Comparison of ENCODE assay signal across 8 mouse cellular contexts in the genomic region with DNA sequence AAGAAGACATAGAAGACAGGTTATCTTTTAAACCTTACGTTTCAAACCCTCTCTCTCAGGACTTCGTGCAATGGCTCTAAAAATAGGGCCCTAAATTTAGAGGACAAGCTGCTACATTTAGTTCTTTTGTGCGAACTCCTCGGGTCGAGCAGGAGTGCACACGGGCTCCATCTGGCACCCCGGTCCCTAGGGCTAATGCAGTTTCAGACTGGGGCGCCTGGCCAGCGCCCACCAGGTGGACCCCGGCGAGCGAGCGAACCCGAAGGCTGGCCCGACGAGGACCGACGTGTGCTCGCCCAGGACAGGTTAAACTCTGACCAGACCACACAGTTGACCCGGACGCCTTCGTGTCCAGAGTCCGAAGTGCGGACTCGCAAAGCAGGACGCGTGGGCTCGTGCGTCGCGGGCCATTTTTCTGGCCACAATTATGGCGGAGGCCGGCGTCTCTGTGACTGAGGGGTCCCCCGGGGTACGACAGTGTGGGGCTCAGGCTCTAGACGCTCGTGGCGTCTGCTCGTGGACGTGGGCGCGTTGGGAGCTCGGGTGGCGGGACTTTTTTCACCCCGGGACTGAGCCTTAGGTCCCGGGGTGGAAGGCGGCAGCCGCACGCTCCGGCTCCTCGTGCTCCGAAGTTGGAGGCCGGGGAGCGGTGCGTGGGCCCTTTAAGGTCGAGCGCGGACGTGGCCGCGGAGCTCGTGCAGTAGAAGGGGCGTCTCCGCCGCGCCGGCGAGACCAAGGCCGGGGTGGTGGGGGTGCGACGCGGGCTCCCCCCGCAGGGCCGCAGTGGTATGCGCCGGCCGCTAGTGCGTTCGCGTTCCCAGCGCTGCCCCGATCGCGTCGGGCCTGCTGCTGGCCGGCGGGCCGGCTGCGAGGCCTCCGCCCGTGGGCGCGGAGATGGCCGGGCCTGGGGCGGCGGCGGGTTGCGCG. TPM values are rescaled to one million over a fixed set of nuclear protein-coding genes. Genes with fewer than 3 reads are reported as not detected.
DNase-seq lines count a peak whose midpoint lies in the region; ATAC-seq and TF ChIP-seq lines count a peak whose summit lies in the region.

No protein-coding gene starts in this region.

- DNase-seq in 3134 (ENCODE audit: extremely low read depth, insufficient read length, low spot score): peak; percentile 93
- DNase-seq in adrenal gland, postnatal 36 days: peak; percentile 95 to 96
- peak; percentile 92 for DNase-seq in heart, adult 8-10 months (ENCODE audit: low spot score)
- DNase-seq in kidney, adult 9 months: peak; percentile 95
- peak; percentile 79 for DNase-seq in limb, embryonic 14.5 days (ENCODE audit: low spot score)
- DNase-seq in midbrain, postnatal 0 days (ENCODE audit: low spot score): peak; percentile 93
- peak; percentile 92 to 93 for DNase-seq in spleen, postnatal 14 days (ENCODE audit: low spot score in 2 of 2)

- H3K4me3 ChIP-seq in embryonic facial prominence, embryonic 13.5 days: peak overlapping the region; percentile 86
- peak overlapping the region; percentile 88 for H3K4me3 ChIP-seq in limb, embryonic 14.5 days (replicated peaks; ENCODE audit: low read length)
- H3K4me3 ChIP-seq in midbrain, postnatal 0 days (ENCODE audit: low read depth, low read length): peak overlapping the region; percentile 85

- WGBS in embryonic facial prominence, embryonic 13.5 days: under 1% methylated on average over 99 of the region's 100 CpGs
- under 1% methylated on average over 83 of the region's 100 CpGs for WGBS in limb, embryonic 14.5 days
- WGBS in midbrain, postnatal 0 days: under 1% methylated on average over 79 of the region's 100 CpGs

- H3K27me3 ChIP-seq in embryonic facial prominence, embryonic 13.5 days: no peaks in the 10 kb centered on the region
- H3K27me3 ChIP-seq in limb, embryonic 14.5 days (ENCODE audit: control insufficient read depth, insufficient read depth, low read length): no peaks in the 10 kb centered on the region
- no peaks in the 10 kb centered on the region for H3K27me3 ChIP-seq in midbrain, postnatal 0 days (ENCODE audit: insufficient read depth, low read length)

- peaks cover 19% of the 10 kb centered on the region for H3K4me1 ChIP-seq in embryonic facial prominence, embryonic 13.5 days
- peaks cover 16% of the 10 kb centered on the region for H3K4me1 ChIP-seq in limb, embryonic 14.5 days (ENCODE audit: control insufficient read depth, insufficient read depth, low read length)
- H3K4me1 ChIP-seq in midbrain, postnatal 0 days (ENCODE audit: insufficient read depth, low read length): peaks cover 9% of the 10 kb centered on the region

- H3K4me2 ChIP-seq in embryonic facial prominence, embryonic 13.5 days: peak overlapping the region; percentile 72
- peak overlapping the region; percentile 77 for H3K4me2 ChIP-seq in limb, embryonic 14.5 days (replicated peaks; ENCODE audit: low read depth, low read length, severe bottlenecking)
- H3K4me2 ChIP-seq in midbrain, postnatal 0 days (ENCODE audit: low read depth, low read length, poor library complexity, severe bottlenecking): peak overlapping the region; percentile 73

- peak; percentile 12; the same call in 1 of the 2 replicates for TF ChIP-seq CTCF in midbrain, postnatal 0 days (IDR thresholded peaks at IDR 0.05)

- TF ChIP-seq POLR2A in limb, embryonic 14.5 days (IDR thresholded peaks at IDR 0.05; ENCODE audit: borderline replicate concordance, extremely low read depth, insufficient read depth, insufficient read length): peak; percentile 85; the same call in 1 of the 2 replicates

- 0 out of 2 replicates have a peak, but pooled peaks cover 4% of the 10 kb centered on the region for H3K36me3 ChIP-seq in embryonic facial prominence, embryonic 13.5 days
- no peaks in the 10 kb centered on the region for H3K36me3 ChIP-seq in limb, embryonic 14.5 days (ENCODE audit: control insufficient read depth, insufficient read depth, low read length)
- no peaks in the 10 kb centered on the region for H3K36me3 ChIP-seq in midbrain, postnatal 0 days (ENCODE audit: insufficient read depth, low read length)

- peak overlapping the region; percentile 94 for H3K27ac ChIP-seq in embryonic facial prominence, embryonic 13.5 days
- H3K27ac ChIP-seq in limb, embryonic 14.5 days (replicated peaks; ENCODE audit: low read depth, low read length): peak overlapping the region; percentile 93
- peak overlapping the region; percentile 78 for H3K27ac ChIP-seq in midbrain, postnatal 0 days (ENCODE audit: low read depth, low read length)

- peak overlapping the region; percentile 97 for H3K9ac ChIP-seq in embryonic facial prominence, embryonic 13.5 days
- H3K9ac ChIP-seq in limb, embryonic 14.5 days (ENCODE audit: low read depth, low read length, severe bottlenecking): peak overlapping the region; percentile 93
- peak overlapping the region; percentile 79 for H3K9ac ChIP-seq in midbrain, postnatal 0 days (replicated peaks; ENCODE audit: low read length, poor library complexity, severe bottlenecking)

- no peaks in the 10 kb centered on the region for H3K9me3 ChIP-seq in embryonic facial prominence, embryonic 13.5 days
- no peaks in the 10 kb centered on the region for H3K9me3 ChIP-seq in limb, embryonic 14.5 days (ENCODE audit: control insufficient read depth, low read length)
- no peaks in the 10 kb centered on the region for H3K9me3 ChIP-seq in midbrain, postnatal 0 days (ENCODE audit: low read length)

- peak; percentile 97 for ATAC-seq in embryonic facial prominence, embryonic 13.5 days (ENCODE audit: insufficient number of reproducible peaks, insufficient read depth, low FRiP score, low TSS enrichment, low read depth)
- peak; percentile 95 for ATAC-seq in limb, embryonic 14.5 days (ENCODE audit: low FRiP score, low read depth)
- peak; percentile 97 for ATAC-seq in midbrain, postnatal 0 days (ENCODE audit: low FRiP score)

RNA-seq across cellular contexts. Expression of a gene that starts 35.3 kb away (rescaled TPM):
- 100 to 1,000 TPM; 107 to 159 TPM for total RNA-seq in adrenal gland, postnatal 36 days (2021)
- polyA plus RNA-seq in embryonic facial prominence, embryonic 13.5 days (2015; fragmentation: Nextera tagmentation; extraction: Ambion mirVana): 62.6 and 64.5 TPM in 2 replicates
- total RNA-seq in heart, adult 8-10 months (2022): 100 to 1,000 TPM in 2 of 4 experiments, 10 to 100 TPM in 2; 93.4 to 113 (median 106) TPM
- 52.5 and 59.1 TPM in 2 replicates for polyA plus RNA-seq in limb, embryonic 14.5 days (2012; rRNA removed)
- polyA plus RNA-seq in limb, embryonic 14.5 days (2014; fragmentation: Nextera tagmentation; extraction: Ambion mirVana): 60.0 and 61.8 TPM in 2 replicates
- total RNA-seq in midbrain, postnatal 0 days (2014; rRNA removed): 21.6 and 36.1 TPM in 2 replicates
- polyA plus RNA-seq in midbrain, postnatal 0 days (2015; fragmentation: Nextera tagmentation; extraction: Ambion mirVana): 24.7 and 34.2 TPM in 2 replicates

Comparison
In these comparisons a context has a peak if more than half of its experiments do, and no peak if none do; other contexts are left out.
1. Peak in every context shown above with its lines: DNase-seq, ATAC-seq, H3K4me3 ChIP-seq and H3K27ac ChIP-seq.